Mouse (Mus musculus) kidney, embryonic 14.5 days (tissue): ENCODE measurements around the gene Wdr26. TPM values are rescaled to one million over a fixed set of nuclear protein-coding genes. Genes with fewer than 3 reads are reported as not detected.

Source experiments
- ATAC-seq: fragments of 200-750 bp; cut with Nextera tagmentation; 2 replicates; pipeline ENCODE4 v1.8.0; 2017; ENCODE audit warnings: moderate number of reproducible peaks, mild to moderate bottlenecking, moderate TSS enrichment, moderate library complexity; ENCODE audit not compliant: low FRiP score, low TSS enrichment
- H3K27ac ChIP-seq: fragments of 300-500 bp; sonication (generic); 2 replicates; pipeline ENCODE4 v1.5.1; 2014; ENCODE audit warnings: low read depth, mild to moderate bottlenecking, low read length, moderate library complexity, mixed read lengths
- H3K27me3 ChIP-seq: fragments of 300-500 bp; sonication (generic); 2 replicates; pipeline ENCODE4 v1.6.1; 2014; ENCODE audit warnings: mild to moderate bottlenecking, low read length; ENCODE audit not compliant: control insufficient read depth, insufficient read depth
- H3K36me3 ChIP-seq: fragments of 300-500 bp; sonication (generic); 2 replicates; pipeline ENCODE4 v1.6.1; 2014; ENCODE audit warnings: low read length, mixed read lengths; ENCODE audit not compliant: control insufficient read depth, insufficient read depth
- H3K4me1 ChIP-seq: fragments of 300-500 bp; sonication (generic); 2 replicates; pipeline ENCODE4 v1.6.1; 2014; ENCODE audit warnings: low read length, mixed read lengths; ENCODE audit not compliant: control insufficient read depth, insufficient read depth
- H3K4me2 ChIP-seq: fragments of 300-500 bp; sonication (generic); replicated peaks from 2 replicates; pipeline ENCODE4 v1.6.1; 2014; ENCODE audit warnings: low read depth, mild to moderate bottlenecking, low read length
- H3K4me3 ChIP-seq: fragments of 300-500 bp; sonication (generic); 2 replicates; pipeline ENCODE4 v1.5.1; 2014; ENCODE audit warnings: mild to moderate bottlenecking, low read length
- H3K9ac ChIP-seq: fragments of 300-500 bp; sonication (generic); 2 replicates; pipeline ENCODE4 v1.6.1; 2014; ENCODE audit warnings: low read depth, mild to moderate bottlenecking, low read length, moderate library complexity
- H3K9me3 ChIP-seq: fragments of 300-500 bp; sonication (generic); 2 replicates; pipeline ENCODE4 v1.6.1; 2016; ENCODE audit warnings: low read length; ENCODE audit not compliant: control insufficient read depth
- WGBS: fragments of 180-500 bp; shearing (Covaris S2); extraction: QIAGEN DNeasy Blood & Tissue Kit; methylation state at CpG from one replicate; pipeline ENCODE4 v1.1.7; 2014; 5-methylcytosine and 5-hydroxymethylcytosine counted together
- polyA plus RNA-seq: library from polyadenylated mRNA; unstranded; fragments of >200 nt; fragmentation: Nextera tagmentation; extraction: Ambion mirVana; gene quantifications from 2 replicates; pipeline ENCODE4 v1.2.1, GENCODE M21; 2014

The Wdr26 gene
- polyA plus RNA-seq, 1 experiment from 2014 or later = 55.9 TPM

- H3K4me2 ChIP-seq = no peak overlapping the region
- no peaks in the 10 kb centered on the region for H3K9me3 ChIP-seq
- 0 out of 2 replicates have a peak, but pooled peaks cover under 1% of the 10 kb centered on the region for H3K36me3 ChIP-seq
- peaks cover 8% of the 10 kb centered on the region for H3K4me1 ChIP-seq
- ATAC-seq = no peak
- H3K27ac ChIP-seq = no peak overlapping the region
- H3K9ac ChIP-seq = no peak overlapping the region
- H3K4me3 ChIP-seq = no peak overlapping the region
- WGBS = 89% methylated on average over 8 of the region's 8 CpGs
- no peaks in the 10 kb centered on the region for H3K27me3 ChIP-seq
These were observed 2.7 kb upstream of the Wdr26 start for GRCm38 (mm10) chr1:181214296-181215035.

- ATAC-seq = peak; percentile 47
These were observed 340 bp downstream of the Wdr26 start for GRCm38 (mm10) chr1:181211403-181211919.

GRCm38 (mm10) chr1:181210601-181211402, 999 bp downstream of the Wdr26 start:
- H3K9me3 ChIP-seq = no peaks in the 10 kb centered on the region

More at GRCm38 (mm10) chr1:181211403-181211919, 340 bp downstream of the Wdr26 start:
- Histone ChIP-seq H3K27me3 (no peaks in the 10 kb centered on the region), H3K27ac (peak overlapping the region; percentile 83), H3K4me2 (peak overlapping the region; percentile 85), H3K9ac (peak overlapping the region; percentile 99), H3K4me3 (peak overlapping the region; percentile 100), H3K36me3 (peaks cover 15% of the 10 kb centered on the region; the same call in 1 of the 2 replicates), H3K9me3 (no peaks in the 10 kb centered on the region), H3K4me1 (peaks cover 9% of the 10 kb centered on the region)
- under 1% methylated on average over 20 of the region's 72 CpGs for WGBS

GRCm38 (mm10) chr1:181210147-181210546, 1.7 kb downstream of the Wdr26 start:
- Histone ChIP-seq H3K9ac (peak overlapping the region; percentile 99; the same call in 1 of the 2 replicates), H3K27me3 (no peaks in the 10 kb centered on the region), H3K9me3 (no peaks in the 10 kb centered on the region), H3K4me1 (peaks cover 9% of the 10 kb centered on the region), H3K36me3 (peaks cover 25% of the 10 kb centered on the region), H3K27ac (0 out of 2 replicates have a peak overlapping the region, but pooled peaks have one; percentile 83), H3K4me2 (peak overlapping the region; percentile 85), H3K4me3 (peak overlapping the region; percentile 100)
- WGBS = 12% methylated on average over 4 of the region's 4 CpGs
- 0 out of 2 replicates have a peak, but pooled peaks have one; percentile 1 for ATAC-seq

More at GRCm38 (mm10) chr1:181210601-181211402, 999 bp downstream of the Wdr26 start:
- peak overlapping the region; percentile 85 for H3K4me2 ChIP-seq
- H3K4me3 ChIP-seq = peak overlapping the region; percentile 100
- peak; percentile 50 for ATAC-seq
- peak overlapping the region; percentile 99 for H3K9ac ChIP-seq
- H3K27me3 ChIP-seq = no peaks in the 10 kb centered on the region
- peaks cover 19% of the 10 kb centered on the region for H3K36me3 ChIP-seq
- under 1% methylated on average over 56 of the region's 56 CpGs for WGBS
- peaks cover 9% of the 10 kb centered on the region for H3K4me1 ChIP-seq
- peak overlapping the region; percentile 83 for H3K27ac ChIP-seq

GRCm38 (mm10) chr1:181199446-181199845, 12.4 kb downstream of the Wdr26 start:
- no peak overlapping the region for H3K4me2 ChIP-seq
- H3K9me3 ChIP-seq = no peaks in the 10 kb centered on the region
- ATAC-seq = no peak
- H3K27ac ChIP-seq = no peak overlapping the region
- H3K9ac ChIP-seq = no peak overlapping the region
- WGBS = 88% methylated on average over 4 of the region's 4 CpGs
- H3K4me1 ChIP-seq = no peaks in the 10 kb centered on the region
- no peak overlapping the region for H3K4me3 ChIP-seq
- no peaks in the 10 kb centered on the region for H3K27me3 ChIP-seq
- peaks cover 84% of the 10 kb centered on the region for H3K36me3 ChIP-seq

GRCm38 (mm10) chr1:181188925-181189324, 22.9 kb downstream of the Wdr26 start:
- Histone ChIP-seq H3K4me1 (no peaks in the 10 kb centered on the region), H3K4me2 (no peak overlapping the region), H3K9me3 (no peaks in the 10 kb centered on the region), H3K27me3 (no peaks in the 10 kb centered on the region), H3K27ac (no peak overlapping the region), H3K9ac (no peak overlapping the region), H3K4me3 (no peak overlapping the region), H3K36me3 (peaks cover 88% of the 10 kb centered on the region)
- WGBS = 98% methylated on average over 4 of the region's 4 CpGs
- ATAC-seq = no peak

- Histone ChIP-seq H3K4me1 (no peaks in the 10 kb centered on the region), H3K36me3 (peaks cover 30% of the 10 kb centered on the region), H3K4me3 (no peak overlapping the region), H3K27ac (no peak overlapping the region), H3K27me3 (no peaks in the 10 kb centered on the region), H3K9me3 (no peaks in the 10 kb centered on the region), H3K4me2 (no peak overlapping the region), H3K9ac (no peak overlapping the region)
- no peak for ATAC-seq
- WGBS = 77% methylated on average over 8 of the region's 8 CpGs
These were observed 41.6 kb downstream of the Wdr26 start for GRCm38 (mm10) chr1:181170210-181170609.

GRCm38 (mm10) chr1:181168377-181168776, 43.4 kb downstream of the Wdr26 start:
- Histone ChIP-seq H3K27ac (no peak overlapping the region), H3K4me1 (no peaks in the 10 kb centered on the region), H3K27me3 (no peaks in the 10 kb centered on the region), H3K4me3 (no peak overlapping the region), H3K9me3 (no peaks in the 10 kb centered on the region), H3K9ac (no peak overlapping the region), H3K4me2 (no peak overlapping the region), H3K36me3 (peaks cover 38% of the 10 kb centered on the region)
- no peak for ATAC-seq
- 71% methylated on average over 3 of the region's 3 CpGs for WGBS
